Mouse (Mus musculus) liver, adult 2 months (tissue): ENCODE results near the gene Otub2. TPM values are rescaled to one million over a fixed set of nuclear protein-coding genes. Genes with fewer than 3 reads are reported as not detected.
A peak's percentile ranks its signal among the peaks of the same experiment; 100 is the strongest.

ENCODE experiments used
- DNase-seq: peaks from one replicate; pipeline ENCODE4 v3.0.0-alpha.2; 2011; ENCODE audit warnings: low read depth, low spot score; ENCODE audit errors: extremely low read depth
- H3K27ac ChIP-seq: fragments of 200-500 bp; replicated peaks from 2 replicates; pipeline ENCODE4 v1.5.1; 2012; ENCODE audit warnings: low read depth, mild to moderate bottlenecking, control low read depth, inconsistent platforms, low read length; ENCODE audit not compliant: insufficient read depth
- H3K27me3 ChIP-seq: fragments of 200-500 bp; 2 replicates; pipeline ENCODE4 v1.6.1; 2012; ENCODE audit warnings: mild to moderate bottlenecking, moderate library complexity, low read length, inconsistent platforms; ENCODE audit not compliant: control insufficient read depth, insufficient read depth
- H3K36me3 ChIP-seq: fragments of 200-500 bp; 2 replicates; pipeline ENCODE4 v1.6.1; 2012; ENCODE audit warnings: low read length, inconsistent platforms; ENCODE audit not compliant: control insufficient read depth, insufficient read depth
- H3K4me1 ChIP-seq: fragments of 200-500 bp; 2 replicates; pipeline ENCODE4 v1.6.1; 2011; ENCODE audit warnings: low read length; ENCODE audit not compliant: control insufficient read depth, insufficient read depth
- H3K4me3 ChIP-seq: fragments of 200-500 bp; 2 replicates; pipeline ENCODE4 v1.5.1; 2011; ENCODE audit warnings: low read depth, mild to moderate bottlenecking, control low read depth, low read length, moderate library complexity; ENCODE audit not compliant: insufficient read depth
- H3K79me2 ChIP-seq: fragments of 200-500 bp; 2 replicates; pipeline ENCODE4 v1.6.1; 2012; ENCODE audit warnings: inconsistent platforms, mild to moderate bottlenecking, low read length, moderate library complexity; ENCODE audit not compliant: control insufficient read depth, insufficient read depth
- H3K9ac ChIP-seq: fragments of 200-500 bp; 2 replicates; pipeline ENCODE4 v1.6.1; 2012; ENCODE audit warnings: low read depth, mild to moderate bottlenecking, control low read depth, inconsistent platforms, low read length
- CTCF ChIP-seq: fragments of 200-500 bp; IDR thresholded peaks from 2 replicates; pipeline ENCODE4 v1.5.1; 2011; ENCODE audit warnings: low read depth, low read length, control low read depth
- POLR2A ChIP-seq: fragments of 200-500 bp; IDR thresholded peaks from 2 replicates; pipeline ENCODE4 v1.6.1; 2011; ENCODE audit warnings: low read length, control low read depth; ENCODE audit not compliant: insufficient read depth; ENCODE audit errors: extremely low read depth
- WGBS: fragments of 180-500 bp; shearing (Covaris S2); methylation state at CpG from one replicate; pipeline ENCODE4 v1.1.7; 2018; 5-methylcytosine and 5-hydroxymethylcytosine counted together
- polyA plus RNA-seq: library from polyadenylated mRNA; depleted of rRNA; stranded (reverse); fragments of >200 nt; gene quantifications from 2 replicates; pipeline ENCODE4 v1.2.3, GENCODE M21; 2012
- total RNA-seq: library from RNA; depleted of rRNA; stranded (reverse); fragments of >200 nt; gene quantifications from 2 replicates; pipeline ENCODE4 v1.2.3, GENCODE M21; 2014

Otub2 gene
- total and polyA plus RNA-seq, 2 experiments: 1.3 to 2.5 TPM

DNA sequence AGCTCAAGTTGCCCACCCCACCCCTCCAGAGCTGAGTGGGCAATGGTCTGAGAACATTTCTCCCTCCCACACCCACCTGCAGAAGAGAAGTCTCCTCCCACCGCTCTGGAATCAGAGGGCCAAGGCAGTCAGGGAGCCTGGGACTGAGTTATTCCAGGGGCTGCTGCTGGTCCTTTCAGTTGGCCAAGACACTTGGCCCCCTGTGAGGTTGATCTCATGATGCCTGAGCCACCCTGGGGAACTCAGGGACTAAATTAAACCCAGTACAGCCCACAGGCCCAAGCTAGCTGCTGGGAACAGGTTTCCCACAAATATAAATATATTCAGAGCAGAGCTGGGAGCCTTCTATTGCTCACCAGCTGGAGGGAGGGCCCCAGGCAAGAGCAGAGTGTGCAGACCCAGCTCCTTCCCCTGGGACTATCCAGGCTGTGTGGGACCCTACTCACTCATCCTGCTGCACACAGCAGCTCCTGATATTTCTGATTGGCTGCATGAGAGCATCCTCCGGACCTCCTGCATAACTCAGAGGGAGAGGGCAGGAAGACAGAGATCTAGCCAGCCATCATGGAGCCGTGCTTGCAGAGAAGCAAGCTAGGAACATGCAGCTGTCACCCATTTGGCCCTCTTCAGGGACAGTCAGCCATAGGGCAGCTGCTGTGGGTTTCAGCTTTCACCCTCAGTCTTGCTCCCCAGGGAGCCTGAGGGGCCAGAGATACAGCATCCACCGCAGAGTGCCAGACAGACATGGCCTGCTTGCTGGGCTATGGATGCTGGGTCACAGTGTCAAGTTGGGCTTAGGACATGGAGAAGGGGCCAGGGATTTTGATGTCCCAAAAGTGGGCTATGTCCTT is 29.3 kb upstream of the Otub2 start:
- DNase-seq: no peak
- no peaks in the 10 kb centered on the region for H3K4me1 ChIP-seq
- TF ChIP-seq POLR2A: no peak
- TF ChIP-seq CTCF: no peak
- no peak overlapping the region for H3K9ac ChIP-seq
- no peaks in the 10 kb centered on the region for H3K79me2 ChIP-seq
- H3K4me3 ChIP-seq: no peak overlapping the region
- H3K36me3 ChIP-seq: no peaks in the 10 kb centered on the region
- no peaks in the 10 kb centered on the region for H3K27me3 ChIP-seq
- H3K27ac ChIP-seq: no peak overlapping the region
- 66% methylated on average over 4 of the region's 4 CpGs for WGBS

DNA sequence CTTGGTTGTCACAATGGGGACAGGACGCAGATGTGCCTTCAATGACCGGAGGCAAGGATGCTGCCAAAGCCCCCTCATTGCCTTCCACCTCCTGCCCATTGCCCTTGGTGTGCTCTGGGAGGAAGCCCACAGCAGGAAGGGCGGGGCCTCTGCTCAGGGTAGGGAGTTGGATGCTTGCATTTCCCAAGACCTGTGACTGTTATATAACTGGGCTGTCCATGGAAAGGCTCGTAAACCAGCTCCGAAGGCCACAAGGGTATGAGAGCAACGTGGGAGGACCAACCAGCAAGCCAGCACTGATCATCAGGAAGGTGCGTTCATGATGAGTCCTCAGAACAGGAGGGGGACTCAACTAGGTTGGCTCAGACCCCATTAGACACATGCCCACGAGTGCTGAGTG is 27.7 kb upstream of the Otub2 start:
- 82% methylated on average over 8 of the region's 8 CpGs for WGBS
- Histone ChIP-seq H3K27me3 (no peaks in the 10 kb centered on the region), H3K36me3 (no peaks in the 10 kb centered on the region), H3K9ac (no peak overlapping the region), H3K27ac (no peak overlapping the region), H3K79me2 (no peaks in the 10 kb centered on the region), H3K4me3 (no peak overlapping the region), H3K4me1 (no peaks in the 10 kb centered on the region)
- no peak for DNase-seq
- TF ChIP-seq POLR2A: no peak
- no peak for TF ChIP-seq CTCF

DNA sequence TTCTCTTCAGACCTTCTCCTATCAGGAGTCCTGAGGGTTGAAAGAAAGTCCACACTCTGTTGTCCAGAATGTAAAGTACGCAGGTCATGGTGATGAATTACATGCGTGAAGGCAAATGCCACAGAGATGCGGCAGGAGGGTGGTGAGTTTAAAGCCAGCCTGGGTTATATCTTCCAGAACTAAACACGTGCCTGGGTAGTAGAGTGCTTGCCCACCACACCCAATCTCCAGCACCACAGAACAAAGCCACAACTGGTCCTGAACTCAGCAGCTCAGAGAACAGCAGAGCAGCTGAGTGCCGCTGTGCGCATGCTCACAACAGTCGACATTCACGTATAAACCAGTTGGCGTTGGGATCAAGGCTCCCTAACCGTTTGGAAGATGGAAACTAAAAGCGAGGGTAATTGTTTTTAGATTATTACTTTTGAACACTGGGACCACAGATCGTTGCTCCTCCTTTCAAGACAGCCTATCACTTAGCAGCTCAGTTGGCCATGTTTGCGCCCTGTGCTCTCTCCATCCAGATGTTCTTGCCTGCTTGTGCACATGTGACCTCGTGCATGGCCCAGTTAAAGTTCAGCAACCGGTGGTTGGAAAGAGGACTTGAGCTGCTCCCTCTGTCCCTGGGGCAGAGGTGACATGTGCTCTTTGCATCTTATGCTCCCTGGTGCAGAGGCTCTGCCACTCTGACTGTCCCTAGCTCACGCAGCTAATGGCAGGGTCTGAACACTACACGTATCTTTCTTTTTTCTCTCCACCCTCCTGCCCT is 26.8 kb upstream of the Otub2 start:
- no peaks in the 10 kb centered on the region for H3K79me2 ChIP-seq
- H3K36me3 ChIP-seq: no peaks in the 10 kb centered on the region
- H3K4me3 ChIP-seq: no peak overlapping the region
- peak; percentile 80 for DNase-seq
- no peak for TF ChIP-seq CTCF
- H3K27ac ChIP-seq: no peak overlapping the region
- 79% methylated on average over 17 of the region's 17 CpGs for WGBS
- no peak overlapping the region for H3K9ac ChIP-seq
- no peaks in the 10 kb centered on the region for H3K27me3 ChIP-seq
- no peaks in the 10 kb centered on the region for H3K4me1 ChIP-seq

DNA sequence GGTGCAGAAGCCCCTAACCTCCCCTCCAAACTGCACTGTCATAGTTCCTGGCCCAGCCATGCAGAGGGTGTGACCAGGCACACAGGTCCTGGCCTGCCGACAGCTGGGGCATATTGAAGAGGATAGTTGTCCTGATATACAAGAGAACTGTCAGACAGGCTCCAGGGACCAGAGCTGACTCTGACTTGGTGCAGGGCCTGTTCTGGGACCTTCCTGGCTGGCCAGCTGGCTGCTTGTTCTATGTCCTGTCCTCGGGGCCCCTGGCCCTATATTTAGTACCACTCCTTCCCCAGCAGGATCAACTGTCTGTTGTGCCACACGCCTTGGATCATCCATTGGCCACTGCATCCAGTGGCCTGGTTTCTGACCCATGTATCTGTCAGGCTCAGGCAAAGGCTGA is 26.1 kb upstream of the Otub2 start:
- no peak for DNase-seq
- no peaks in the 10 kb centered on the region for H3K36me3 ChIP-seq
- H3K4me1 ChIP-seq: no peaks in the 10 kb centered on the region
- H3K9ac ChIP-seq: no peak overlapping the region
- TF ChIP-seq POLR2A: no peak
- no peak for TF ChIP-seq CTCF
- WGBS: 63% methylated on average over 3 of the region's 3 CpGs
- no peaks in the 10 kb centered on the region for H3K79me2 ChIP-seq
- H3K27ac ChIP-seq: no peak overlapping the region
- H3K4me3 ChIP-seq: no peak overlapping the region
- H3K27me3 ChIP-seq: no peaks in the 10 kb centered on the region

DNA sequence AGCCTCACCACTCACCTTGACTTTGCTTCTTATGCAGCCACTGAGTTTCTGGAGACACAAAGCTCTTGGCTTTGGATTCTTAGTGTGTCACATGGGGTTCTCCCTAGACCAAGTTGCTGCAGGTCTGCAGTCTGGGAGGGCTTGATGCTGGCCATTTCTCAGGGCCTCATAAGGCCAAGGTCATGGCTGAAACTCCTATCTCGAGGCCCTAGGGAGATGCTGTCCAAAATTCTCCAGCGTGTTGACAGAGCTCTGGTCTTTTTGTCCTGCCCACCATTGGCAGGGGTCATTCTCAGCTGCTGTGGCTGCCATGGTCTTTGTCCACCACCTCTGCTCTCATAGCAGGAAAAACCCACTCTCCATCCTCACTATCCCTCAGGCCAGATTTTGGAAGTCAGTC is 21.3 kb upstream of the Otub2 start:
- H3K79me2 ChIP-seq: no peaks in the 10 kb centered on the region
- DNase-seq: no peak
- TF ChIP-seq POLR2A (no peak), CTCF (no peak)
- no peaks in the 10 kb centered on the region for H3K36me3 ChIP-seq
- no peaks in the 10 kb centered on the region for H3K4me1 ChIP-seq
- no peak overlapping the region for H3K27ac ChIP-seq
- H3K27me3 ChIP-seq: no peaks in the 10 kb centered on the region
- H3K4me3 ChIP-seq: no peak overlapping the region
- 74% methylated on average over 2 of the region's 2 CpGs for WGBS
- no peak overlapping the region for H3K9ac ChIP-seq
